Mouse (Mus musculus) WW6 (cell line): Measurements from ENCODE around the gene Crybb2.
A peak's percentile ranks its signal among the peaks of the same experiment; 100 is the strongest.
"Not testable (repeated sequence)": the region's sequence is repeated elsewhere in the genome, so short reads cannot be mapped to it uniquely, and the experiment has no call there.

Experiments used
- DNase-seq: peaks from one replicate; pipeline ENCODE4 v3.0.0-alpha.2; 2013; ENCODE audit warnings: low read depth, low spot score

Crybb2 gene

DNA sequence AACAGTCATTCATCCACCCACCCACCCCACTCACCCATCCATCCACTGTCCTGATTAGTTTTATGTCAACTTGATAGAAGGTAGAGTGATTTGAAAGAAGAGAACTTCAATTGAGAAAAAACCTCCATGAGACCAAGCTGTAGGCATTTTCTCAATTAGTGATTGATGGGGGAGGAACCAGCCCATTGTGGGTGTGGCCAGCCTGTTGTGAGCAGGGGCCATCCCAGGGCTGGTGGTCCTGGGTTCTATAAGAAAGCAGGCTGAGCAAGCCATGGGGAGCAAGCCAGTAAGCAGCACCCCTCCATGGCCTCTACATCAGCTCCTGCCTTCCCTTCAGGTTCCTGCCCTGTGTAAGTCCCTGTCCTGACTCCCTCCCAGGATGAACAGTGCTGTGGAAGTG lies at the start of gene Crybb2:
Crybb2 (minus strand) TSS at position 101 of the 400 bp plus-strand sequence.
- DNase-seq = no peak

DNA sequence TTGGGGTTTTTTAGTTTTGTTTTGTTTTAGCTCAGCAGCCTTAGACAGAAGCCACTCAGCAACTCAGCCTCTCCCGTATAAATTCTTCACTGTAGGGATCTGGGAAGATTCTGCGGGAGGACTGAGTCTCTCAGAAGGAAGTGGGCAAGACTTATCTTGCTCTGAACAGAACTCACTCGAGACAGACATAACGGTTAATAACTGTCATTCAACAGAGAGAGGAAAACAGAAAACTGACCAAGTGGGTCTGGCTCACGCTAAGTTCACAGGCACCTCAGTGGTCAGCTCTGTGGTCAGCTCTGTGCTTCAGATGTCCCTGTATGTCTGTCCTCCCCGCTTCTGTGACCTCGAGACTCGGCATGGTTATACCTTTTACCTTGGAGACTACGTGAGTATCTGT lies 49.4 kb upstream of the Crybb2 start:
- no peak for DNase-seq

DNA sequence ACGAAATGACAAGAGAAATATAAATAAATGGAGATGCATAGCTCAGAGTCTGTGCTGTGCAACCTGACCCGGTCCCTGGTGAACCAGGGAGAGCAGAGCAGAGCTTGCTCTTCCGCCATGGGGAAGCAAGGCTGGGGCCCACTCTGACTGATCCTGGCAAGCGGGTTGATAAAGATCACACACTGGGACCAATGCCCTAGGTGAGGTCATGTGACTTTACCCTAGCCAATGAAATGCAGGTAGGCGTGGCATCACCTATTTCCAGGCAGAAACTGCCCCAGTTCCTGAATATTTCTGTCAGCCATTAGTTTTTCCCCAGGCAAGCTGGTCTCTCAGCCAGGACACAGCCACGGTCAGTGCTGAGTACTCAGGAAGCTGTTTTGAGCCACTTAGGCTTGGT lies 48.8 kb upstream of the Crybb2 start:
- DNase-seq = no peak

DNA sequence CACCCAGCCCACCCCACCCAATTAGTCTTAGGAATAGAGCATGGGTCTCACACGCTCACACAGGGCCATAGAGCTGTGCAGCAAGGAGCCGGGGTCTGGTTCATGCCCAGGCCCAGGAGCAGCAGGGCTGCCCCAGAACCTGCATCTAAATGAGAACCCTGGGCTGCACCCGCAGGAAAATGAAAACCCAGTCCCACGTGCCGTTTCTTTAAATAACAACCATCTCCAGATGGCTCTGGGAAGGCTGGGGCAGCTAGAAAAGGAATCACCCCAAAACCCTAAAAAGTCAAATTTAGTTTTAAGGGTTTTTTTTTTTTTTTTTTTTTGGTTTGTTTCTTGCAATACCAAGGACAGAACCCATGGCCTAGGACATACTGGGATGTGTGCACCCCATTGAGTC lies 47.4 kb upstream of the Crybb2 start:
- DNase-seq = no peak

DNA sequence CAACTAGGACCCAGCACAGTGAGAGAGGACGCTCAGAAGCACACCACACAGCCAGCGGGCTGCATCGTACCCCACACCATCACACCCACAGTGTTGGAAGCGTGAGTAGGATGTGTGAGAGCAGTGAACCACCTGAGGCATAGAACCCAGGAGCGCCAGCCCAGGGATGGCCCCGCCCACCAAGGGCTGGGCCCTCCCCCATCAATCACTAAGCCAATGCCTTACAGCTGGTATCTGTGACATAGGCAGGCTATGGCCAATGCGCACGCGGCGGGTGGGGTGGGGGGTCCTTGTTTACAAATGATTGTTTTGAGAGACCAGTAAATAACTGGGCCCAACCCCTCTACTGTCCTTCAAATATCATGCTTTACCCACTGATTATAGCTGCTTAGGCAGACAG lies 46.0 kb upstream of the Crybb2 start:
- DNase-seq = no peak

DNA sequence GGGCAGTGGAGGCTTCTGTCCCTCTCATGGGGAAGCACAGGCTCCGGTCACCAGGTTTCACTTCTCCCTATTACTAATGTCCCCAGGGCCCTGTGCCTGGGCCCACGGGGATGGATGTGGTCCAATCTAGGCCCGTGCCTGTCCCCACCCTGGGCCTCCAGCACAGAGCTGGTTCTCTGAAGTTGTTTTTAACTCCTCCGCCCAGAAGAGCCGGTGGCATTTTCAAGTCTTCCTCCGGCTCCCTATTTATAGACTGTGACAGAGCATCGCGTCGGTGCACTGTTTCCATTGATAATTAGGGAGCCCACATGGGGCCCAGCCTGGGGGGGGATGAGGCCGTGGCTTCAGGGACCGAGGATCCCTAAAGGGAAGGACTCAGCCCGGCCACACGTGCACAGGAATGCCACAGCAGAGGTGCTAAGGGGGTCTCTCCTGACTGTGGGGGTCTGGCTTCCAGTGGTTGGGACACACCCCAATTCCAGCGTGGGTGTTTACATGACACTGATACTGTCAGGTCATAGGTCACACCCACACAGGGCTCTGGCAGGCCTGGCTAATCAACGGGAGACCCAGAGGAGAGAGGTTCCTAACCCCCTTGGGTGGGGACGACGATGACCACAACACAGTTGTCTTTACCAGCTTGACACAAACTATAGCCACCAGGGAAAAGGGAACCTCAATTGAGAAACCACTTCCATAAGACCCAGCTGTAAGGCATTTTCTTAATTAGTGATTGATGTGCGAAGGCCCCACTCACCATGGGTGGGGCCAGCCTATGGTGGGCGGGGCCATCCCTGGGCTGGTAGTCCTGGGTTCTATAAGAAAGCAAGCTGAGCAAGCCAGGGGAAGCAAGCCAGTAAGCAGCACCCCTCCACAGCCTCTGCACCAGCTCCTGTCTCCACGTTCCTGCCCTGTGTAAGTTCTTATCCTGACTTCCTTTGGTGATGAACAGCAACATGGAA lies 44.6 kb upstream of the Crybb2 start:
- DNase-seq = no peak

DNA sequence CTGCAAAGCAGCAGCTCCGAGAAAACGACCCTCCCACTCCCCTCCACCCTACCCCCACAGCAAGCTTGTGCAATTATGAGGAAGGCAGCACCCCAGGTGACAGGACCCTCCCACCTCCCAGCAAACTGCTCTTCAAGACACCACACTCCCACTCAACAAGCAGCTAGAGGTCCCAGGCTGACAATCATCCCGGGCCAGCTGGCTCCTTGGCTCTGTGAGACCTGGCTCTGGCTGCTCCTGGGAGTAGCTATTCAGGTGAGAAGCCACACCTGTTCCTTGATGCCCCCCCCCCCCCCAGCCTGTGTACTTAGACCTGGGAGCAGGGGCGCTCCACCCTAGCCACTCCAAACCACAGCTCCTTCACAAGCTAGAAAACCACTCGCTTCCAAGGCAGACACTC lies 43.2 kb upstream of the Crybb2 start:
- no peak for DNase-seq

DNA sequence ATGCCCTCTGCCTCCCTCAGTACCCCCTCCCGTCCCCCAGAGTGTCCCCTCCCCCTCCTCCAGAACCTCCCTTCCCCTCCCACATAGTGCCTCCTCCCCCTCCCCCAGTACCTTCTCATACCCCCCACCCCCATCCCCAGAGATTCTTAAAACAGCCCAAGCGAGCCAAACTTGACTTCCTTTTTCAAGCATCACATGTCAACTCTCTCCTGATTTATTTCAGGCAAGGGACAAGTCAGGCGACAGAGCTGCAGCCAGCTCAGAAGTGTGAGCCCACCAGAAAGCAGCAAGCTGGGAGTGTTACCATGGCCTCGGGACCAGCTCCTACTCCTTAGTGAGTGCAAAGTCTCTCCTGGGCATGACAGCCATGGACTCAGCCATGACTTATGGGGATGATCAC lies 41.4 kb upstream of the Crybb2 start:
- no peak for DNase-seq

DNA sequence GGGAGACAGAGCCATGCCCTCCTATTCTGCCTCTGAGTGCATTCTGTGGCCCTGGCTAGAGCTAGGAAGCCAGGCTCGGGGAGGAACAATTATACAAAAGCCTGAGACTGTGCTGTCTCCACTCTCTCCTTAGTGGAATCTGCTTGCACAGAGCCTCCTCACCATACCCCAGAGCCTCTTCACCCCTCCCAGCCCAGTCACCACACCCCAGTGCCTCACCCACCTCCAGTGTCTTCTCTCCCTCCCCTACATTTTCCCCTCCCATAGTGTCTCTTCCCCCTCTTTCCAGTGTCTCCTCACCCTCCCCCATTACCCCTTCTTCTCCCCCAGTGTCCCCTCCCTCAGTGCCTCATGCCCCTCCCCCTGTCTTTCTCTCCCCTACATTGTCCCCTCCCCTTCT lies 41.0 kb upstream of the Crybb2 start:
- DNase-seq = no peak

DNA sequence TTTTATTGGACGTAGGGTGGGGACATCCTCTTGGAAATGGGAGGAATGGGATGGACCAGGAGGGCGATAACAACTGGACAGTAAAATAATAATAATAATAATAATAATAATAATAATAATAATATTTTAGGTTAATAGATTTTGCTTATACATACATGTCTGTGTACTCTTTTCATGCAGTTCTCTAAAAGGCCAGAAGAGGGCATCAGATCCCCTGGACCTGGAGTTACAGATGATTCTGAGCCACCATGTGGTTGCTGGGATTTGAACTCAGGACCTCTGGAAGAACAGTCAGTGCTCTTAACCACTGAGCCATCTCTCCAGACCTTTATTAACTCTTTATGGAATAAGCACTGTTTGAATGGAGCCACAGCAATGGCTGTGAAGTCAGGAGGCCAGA lies 39.7 kb upstream of the Crybb2 start:
- not testable (repeated sequence) for DNase-seq

DNA sequence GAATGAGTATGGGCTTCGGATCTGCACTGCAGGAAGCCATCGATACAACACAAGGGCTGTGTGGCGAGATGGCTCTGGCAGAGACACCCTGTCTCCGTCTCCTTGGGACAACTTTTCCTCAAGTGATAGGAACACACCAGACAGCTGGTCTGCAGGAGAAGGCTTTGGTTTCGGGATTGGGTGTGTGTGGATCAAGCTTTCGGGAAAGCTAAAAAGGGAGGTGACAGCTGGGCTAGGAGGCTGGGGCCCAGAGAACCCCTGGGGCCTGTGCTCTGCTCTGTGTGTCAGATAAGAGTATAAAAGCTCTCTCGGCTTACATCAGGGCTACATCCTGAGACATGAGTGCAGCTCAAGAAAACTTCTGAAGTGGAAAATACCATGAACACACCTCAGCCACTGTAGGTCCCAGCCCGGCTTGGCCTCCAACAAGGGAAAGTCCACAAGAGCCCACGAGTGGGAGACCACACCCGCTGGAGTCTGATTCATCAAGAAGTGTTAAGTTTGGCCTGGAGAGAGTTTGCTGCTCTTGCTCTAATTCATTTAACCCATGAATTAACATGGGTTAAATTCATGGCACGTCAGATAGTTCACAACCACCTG lies 38.3 kb upstream of the Crybb2 start:
- no peak for DNase-seq

DNA sequence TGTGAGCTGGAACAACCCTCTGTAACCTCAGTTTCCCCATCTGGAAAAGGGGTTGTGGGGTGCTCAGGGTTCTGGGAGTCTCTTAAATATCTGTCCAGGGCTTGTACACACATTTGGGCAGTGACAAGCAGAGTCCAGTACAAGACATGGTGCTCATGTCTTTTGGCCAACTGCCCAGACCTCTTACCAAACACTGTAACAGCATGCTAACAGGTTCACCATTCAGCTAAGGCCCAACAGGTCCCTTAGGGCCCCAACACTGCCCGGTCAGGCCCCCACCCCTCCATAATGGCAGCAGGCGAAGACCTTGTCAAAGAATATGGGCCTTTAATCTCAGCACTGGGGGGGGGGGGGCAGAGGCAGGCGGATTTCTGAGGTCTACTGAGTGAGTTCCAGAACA lies 37.8 kb upstream of the Crybb2 start:
- DNase-seq = no peak

DNA sequence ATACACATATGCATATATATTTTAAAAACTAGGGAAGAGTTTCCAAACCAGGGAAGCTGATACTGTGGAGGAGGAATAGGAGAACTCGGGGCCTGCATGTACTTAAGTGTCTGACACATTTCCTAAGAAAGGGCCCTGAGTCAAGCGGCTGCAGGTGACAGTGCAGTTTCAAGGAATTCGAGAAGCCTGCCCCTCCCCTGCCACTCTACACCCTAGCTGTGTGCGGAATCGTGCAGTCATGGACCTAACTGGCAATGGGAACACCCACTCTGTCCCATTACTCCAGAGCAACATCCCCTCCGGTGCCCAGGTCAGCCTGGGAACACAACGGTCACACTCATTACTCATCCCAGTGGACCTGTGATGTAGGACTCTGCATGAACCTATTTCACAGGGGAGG lies 36.7 kb upstream of the Crybb2 start:
- DNase-seq = no peak

DNA sequence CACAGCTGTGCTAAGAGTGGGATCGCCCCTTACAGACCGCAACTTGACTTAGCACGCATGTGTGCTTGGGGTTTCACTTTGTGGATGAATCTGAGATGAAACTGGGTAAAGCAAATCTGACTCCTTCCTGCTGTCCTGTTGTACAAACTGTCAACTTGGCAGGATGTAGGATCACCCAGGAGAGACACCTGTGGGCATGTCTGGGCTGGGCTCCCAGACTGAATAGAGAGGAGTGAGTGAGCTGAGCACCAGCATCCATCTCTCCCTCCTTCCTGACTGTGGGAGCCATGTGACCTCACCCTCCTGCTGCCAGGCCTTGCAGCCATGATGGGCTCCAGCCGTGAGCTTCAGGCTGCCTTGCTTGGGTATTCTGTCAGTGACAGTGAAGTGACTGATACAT lies 35.6 kb upstream of the Crybb2 start:
- no peak for DNase-seq

DNA sequence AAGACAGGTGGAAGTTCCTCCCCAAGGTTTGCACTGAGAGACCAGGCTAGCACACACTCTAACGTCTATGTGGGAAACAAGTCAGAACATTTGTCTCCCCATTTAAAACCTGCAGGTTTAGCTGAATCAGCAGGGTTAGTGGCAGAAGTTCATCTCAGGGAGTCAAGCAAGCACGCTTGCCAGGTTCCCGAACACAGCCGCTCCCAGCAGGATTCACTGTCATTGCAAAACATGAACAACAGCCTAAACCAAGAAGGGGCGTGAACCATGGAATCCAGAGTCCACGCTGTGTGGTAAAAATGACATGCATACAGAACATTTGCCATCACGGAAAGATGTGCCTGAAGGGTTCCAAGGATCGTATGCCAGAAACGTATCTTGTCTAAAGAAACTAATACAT lies 35.1 kb upstream of the Crybb2 start:
- DNase-seq = no peak

DNA sequence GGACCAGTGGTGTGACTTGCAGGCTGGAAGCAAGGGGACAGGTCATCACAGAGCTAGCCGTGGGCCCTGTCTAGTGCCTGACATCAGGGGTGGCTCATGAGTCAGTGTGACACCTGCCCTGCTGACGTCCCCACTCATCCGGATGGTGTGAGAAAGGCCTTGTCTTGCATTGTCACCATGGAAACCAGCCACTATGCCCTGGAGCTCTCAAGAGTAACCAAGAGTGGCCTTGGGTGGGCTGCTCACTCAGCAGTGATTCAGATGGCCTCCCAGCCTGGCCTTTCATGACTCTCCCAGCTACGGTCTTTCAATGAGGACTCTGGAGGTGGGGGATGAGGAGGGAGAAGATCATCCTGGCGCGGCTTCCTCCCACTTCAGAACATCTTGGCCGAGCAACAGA lies 32.5 kb upstream of the Crybb2 start:
- DNase-seq = no peak

DNA sequence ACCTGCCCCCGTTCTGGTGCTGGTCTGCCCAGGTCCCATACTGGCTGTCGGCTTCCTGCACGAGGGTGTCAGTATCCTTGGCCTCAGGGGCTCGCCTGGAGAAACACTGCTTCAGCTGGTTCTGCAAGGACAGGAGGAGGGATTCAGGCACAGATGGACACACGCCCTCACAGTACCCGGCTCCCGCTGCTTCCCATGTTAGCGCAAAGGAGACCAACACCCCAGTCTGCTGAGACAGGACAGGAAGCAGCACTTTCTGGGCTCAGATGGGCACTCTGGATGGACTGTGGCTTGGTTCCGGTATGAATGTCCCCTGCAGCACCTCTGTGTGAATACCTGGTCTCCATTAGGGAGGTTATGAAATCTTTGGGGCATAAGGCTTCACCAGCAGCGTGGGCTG lies 31.5 kb upstream of the Crybb2 start:
- DNase-seq = no peak

DNA sequence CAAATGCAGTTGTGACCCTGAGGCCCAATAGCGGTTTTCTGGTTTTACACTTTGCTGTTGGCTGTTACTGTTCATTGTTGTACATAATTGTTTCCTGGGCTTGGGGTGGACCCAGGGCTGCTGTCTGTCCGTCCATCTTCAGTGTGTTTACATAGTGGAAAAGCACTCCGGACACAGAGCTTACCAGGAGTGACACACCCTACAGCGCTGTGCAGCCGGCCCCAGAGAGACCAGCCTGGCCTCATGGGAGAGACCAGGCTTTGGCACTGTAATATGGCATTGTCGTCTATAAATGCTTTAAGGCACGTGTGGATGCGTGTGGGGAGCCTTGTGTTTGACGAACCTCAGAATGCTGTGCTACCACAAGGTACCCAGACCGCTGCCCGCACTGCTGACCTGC lies 30.5 kb upstream of the Crybb2 start:
- no peak for DNase-seq

DNA sequence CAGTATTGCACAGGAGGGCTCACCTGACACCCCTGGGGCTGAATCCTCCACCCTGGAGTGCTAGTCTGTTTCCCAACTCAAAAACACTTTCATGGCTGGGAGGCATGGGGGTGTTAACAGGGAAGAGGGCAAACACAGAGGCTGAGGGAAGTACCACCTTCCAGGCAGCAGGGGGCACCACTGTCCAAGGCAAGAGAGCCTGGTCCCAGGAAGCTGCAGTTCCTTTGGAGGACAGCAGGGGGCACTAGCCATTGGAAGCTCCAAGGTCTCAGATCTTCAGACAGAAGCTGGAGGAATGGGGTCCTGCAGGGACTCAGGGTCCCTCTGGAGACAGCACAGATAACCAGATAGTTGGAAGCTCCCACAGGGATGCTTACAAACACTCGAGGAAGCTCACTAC lies 29.6 kb upstream of the Crybb2 start:
- peak; percentile 49 for DNase-seq

DNA sequence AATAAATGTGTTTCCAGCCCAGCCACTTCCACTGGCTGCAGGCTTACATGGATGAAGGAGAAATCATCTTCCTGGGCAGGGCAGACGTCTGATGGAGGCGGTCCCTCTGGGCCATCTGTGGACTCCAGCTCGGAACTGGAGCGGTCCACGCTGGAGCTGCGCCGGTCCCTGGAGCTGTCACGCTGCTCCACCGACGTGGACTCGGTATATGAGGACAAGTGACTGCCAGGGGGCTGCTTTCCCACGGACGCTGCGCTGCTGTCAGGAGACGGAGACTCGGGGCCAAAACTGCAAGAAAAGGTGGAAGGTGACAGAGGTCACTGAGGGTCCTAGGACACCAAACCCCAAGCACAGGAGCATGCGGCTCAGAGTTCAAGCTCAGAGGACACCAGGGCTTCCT lies 27.6 kb upstream of the Crybb2 start:
- DNase-seq = no peak

DNA sequence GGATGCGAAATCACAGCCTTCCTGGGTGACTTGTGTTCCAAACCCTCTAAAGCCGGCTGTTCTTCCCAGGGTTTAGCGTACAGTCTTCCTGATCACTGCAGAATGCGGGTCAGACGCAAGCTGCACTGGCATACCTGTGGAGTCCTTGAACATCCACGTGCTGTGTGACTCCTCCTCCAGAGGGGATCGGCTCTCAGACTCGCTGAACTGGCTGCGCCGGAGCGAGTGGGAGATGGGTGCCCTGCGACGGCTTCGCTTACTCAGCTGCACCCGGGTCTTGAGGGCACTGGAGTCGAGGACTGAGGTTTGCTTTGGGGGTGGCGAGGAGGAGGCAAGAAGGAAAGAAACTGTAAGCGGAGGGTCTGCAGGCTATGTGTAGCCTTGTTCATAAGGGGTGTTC lies 25.5 kb upstream of the Crybb2 start:
- no peak for DNase-seq

DNA sequence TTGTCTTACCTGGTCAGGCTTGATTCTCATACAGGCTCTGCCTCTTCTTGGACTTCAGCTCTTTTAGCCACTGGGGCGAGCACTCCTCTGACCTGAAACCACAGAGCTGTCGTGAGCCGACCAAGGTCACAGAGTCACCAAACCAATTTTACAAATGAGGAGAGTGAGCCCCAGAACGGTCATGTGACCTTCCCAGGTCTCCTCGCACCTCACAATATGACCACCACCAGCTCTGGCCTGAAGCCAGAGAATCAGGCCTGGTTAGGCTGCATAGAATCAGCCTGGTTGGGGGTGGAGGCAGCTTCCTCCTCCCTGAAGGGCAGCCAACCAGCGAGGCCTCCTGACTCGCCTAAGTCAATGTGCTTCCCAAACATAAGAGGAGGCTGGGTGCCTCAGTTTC lies 22.5 kb upstream of the Crybb2 start:
- no peak for DNase-seq

DNA sequence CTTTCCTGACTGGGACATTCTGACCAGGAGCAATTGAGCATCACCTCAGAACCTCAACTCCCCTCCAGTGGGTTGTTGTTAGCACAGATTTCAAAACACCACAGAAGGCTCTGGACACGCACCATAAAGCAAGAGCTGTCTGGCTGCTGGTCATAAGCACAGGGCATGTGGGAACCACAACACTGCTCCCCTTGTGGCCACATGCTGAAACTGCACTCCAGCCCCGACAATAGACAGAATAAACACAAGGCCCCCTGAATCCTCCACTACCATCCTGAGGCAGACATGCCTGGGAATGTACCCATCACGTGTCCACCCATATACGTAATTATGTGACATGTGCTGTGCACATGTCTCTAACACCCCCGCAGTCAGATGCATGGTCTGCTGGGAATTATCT lies 21.2 kb upstream of the Crybb2 start:
- no peak for DNase-seq
